Mouse (Mus musculus) cerebellum, adult 2 months (tissue): Measurements from ENCODE around the gene Itgb3.

Experiments
- CTCF ChIP-seq: fragments of 200-500 bp; IDR thresholded peaks from 2 replicates; pipeline ENCODE4 v1.5.1; 2011; ENCODE audit warnings: low read depth, mild to moderate bottlenecking, control low read depth, low read length, moderate library complexity, borderline replicate concordance; ENCODE audit not compliant: insufficient read depth
- POLR2A ChIP-seq: fragments of 200-500 bp; IDR thresholded peaks from 2 replicates; pipeline ENCODE4 v1.6.1; 2011; ENCODE audit warnings: low read length, control low read depth, borderline replicate concordance; ENCODE audit not compliant: insufficient read depth

DNA sequence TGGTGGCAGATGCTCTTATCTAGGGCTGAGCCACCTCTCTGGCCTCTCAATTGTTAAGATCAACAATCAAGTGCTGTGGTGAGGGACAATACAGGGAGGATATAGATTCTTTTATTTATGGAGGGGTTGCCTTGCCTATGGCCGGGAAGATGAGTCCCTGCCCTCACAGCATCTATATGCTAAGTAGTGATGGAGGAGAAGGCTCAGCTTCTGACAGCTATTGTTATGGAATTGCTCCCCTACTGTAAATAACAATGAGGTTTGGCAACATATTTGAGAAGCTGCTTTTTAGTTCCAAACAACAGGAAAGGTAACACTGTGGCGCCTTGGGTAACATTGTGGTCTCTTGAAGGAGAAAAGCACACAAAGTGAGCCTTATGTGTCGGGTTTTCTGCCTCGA, 7.1 kb upstream of the Itgb3 start:
- TF ChIP-seq CTCF (no peak), POLR2A (no peak)
